Mouse (Mus musculus): ENCODE results near the gene Eif4g3.

- TF ChIP-seq CTCF (IDR thresholded peaks at IDR 0.05; ENCODE audit: low read depth, low read length) (no peak), GATA2 (IDR thresholded peaks at IDR 0.05; ENCODE audit: borderline replicate concordance, low read depth, low read length) (no peak)
These were observed 44.3 kb downstream of the Eif4g3 start for GRCm38 (mm10) chr4:138037110-138037509.
